Mouse (Mus musculus) ES-CJ7 (cell line): Measurements from ENCODE around the gene Tspan4.
A peak's percentile ranks its signal among the peaks of the same experiment; 100 is the strongest.
"Not testable (repeated sequence)": the region's sequence is repeated elsewhere in the genome, so short reads cannot be mapped to it uniquely, and the experiment has no call there.

Source experiments
- DNase-seq: peaks from one replicate; pipeline ENCODE4 v3.0.0; 2011; ENCODE audit warnings: low read depth, low spot score

Tspan4 gene

DNA sequence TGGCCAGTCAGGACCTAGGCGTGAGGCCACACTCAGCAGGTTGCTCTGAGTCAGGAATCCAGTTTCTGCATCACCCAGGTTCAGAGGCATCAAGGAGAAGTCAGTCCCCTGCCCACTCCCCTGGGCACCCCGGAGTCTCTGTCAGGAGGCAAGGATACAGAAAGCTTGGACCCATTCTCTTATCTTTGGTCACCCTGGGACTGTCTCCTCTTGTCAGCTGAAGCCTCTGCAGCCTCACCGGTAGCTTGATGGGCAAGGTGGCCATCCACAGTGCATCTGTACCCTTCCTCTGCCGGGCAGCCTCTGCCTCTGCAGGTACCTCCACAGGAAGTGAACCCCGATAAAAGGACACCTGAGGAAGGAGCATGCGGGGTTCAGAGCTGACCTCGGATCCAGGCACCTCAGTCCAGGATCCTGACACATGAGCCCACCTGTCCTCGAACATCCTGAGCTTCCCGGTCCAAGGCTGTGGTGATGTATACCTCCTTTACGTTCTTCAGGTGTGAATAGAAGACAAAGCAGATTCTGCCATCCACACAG is 35.8 kb upstream of the Tspan4 start:
- no peak for DNase-seq

GRCm38 (mm10) chr7:141439811-141440210 is 35.2 kb upstream of the Tspan4 start:
- no peak for DNase-seq

DNA sequence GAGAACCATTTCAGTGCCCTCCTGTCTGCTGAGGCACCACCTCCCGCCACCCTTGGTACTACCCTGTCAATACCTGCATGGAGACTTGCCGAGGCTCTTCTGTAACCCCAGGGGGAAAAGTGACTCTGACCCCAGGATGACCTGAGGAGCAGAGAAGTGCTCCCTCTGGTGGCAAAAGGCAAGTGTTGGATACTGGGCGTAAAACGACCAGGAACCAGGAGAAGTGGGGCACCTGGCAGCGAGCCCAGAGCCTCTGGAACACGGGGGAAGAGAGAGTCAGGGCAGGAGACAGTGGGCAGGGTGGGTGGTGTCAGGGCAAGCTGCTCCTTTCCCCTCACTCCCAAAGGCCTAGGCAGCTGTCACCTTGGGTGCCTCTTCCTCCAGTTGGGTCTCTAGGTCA is 34.4 kb upstream of the Tspan4 start:
- peak; percentile 89 for DNase-seq

- DNase-seq = no peak
Measured at GRCm38 (mm10) chr7:141441460-141441859, 33.6 kb upstream of the Tspan4 start.

- no peak for DNase-seq
Measured at GRCm38 (mm10) chr7:141442199-141442598, 32.8 kb upstream of the Tspan4 start.

GRCm38 (mm10) chr7:141443081-141443821 is 31.8 kb upstream of the Tspan4 start:
- DNase-seq = peak; percentile 78

DNA sequence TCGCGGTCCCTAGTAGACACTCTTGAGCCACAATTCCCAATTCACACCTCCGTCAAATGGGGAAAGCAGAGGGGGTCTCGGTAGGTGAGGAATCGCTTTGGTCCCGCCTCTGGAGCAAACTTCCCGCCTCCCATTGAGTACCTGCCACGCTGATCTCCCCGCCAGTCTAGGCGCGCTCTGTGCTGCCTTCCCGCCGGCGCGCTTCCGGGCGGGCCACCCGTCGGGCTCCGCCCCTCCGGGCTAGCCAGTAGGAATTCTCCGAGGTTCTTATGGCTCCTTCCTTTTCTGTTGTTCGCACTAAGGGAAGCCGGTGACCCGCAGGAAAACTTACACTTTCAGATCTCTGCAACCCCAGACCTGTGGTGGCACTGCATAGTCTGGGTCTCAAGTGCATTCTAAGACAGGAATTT is 31.2 kb upstream of the Tspan4 start, which contains the start of gene Pidd1:
Gene Pidd1, minus strand, starts transcription at position 198 of the 410 bp plus-strand sequence.
- peak; percentile 77 for DNase-seq

DNA sequence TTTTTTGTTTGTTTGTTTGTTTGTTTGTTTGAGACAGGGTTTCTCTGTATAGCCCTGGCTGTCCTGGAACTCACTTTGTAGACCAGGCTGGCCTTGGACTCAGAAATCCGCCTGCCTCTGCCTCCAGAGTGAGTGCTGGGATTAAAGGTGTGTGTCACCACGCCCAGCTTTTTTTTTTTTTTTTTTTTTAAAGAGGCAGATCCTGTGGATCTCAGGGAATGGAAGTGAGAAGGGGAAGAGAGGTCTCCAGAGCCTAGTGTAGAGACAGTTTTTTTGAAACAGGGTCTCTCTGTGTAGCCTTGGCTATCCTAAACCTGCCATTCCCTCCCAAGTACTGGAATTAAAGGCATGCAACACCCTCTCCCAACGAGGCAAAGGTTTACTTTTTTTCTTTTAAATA is 28.7 kb upstream of the Tspan4 start:
- DNase-seq = not testable (repeated sequence)

- peak; percentile 98 for DNase-seq
Measured at GRCm38 (mm10) chr7:141447110-141447991, 27.7 kb upstream of the Tspan4 start, which contains the start of gene Rplp2. Rplp2 (plus strand) TSS chr7:141447370.

- no peak for DNase-seq
Measured at GRCm38 (mm10) chr7:141451928-141452327, 23.1 kb upstream of the Tspan4 start.

DNA sequence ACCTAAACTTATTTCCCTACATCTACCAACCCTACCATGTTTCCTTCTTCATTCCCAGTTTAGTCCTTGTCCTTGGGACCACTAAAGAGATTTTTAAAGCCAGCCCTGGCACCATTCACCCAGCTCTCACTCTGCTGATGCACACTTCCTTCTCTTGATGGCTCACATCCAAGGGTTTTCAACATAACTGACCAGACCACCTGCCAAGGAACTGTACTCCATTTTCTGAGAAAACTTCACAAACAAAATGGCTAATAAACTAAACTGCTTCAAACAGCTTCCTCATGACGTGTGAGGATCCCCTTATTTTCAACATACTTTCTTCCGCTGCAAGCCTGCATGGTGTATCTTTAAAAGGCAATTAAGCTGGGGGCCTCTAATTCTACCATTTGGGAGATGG is 21.4 kb upstream of the Tspan4 start:
- DNase-seq = no peak

- peak; percentile 94 for DNase-seq
Measured at GRCm38 (mm10) chr7:141454967-141455551, 20.0 kb upstream of the Tspan4 start, which contains the start of gene Pnpla2. Pnpla2 (plus strand) TSS chr7:141455198.

DNA sequence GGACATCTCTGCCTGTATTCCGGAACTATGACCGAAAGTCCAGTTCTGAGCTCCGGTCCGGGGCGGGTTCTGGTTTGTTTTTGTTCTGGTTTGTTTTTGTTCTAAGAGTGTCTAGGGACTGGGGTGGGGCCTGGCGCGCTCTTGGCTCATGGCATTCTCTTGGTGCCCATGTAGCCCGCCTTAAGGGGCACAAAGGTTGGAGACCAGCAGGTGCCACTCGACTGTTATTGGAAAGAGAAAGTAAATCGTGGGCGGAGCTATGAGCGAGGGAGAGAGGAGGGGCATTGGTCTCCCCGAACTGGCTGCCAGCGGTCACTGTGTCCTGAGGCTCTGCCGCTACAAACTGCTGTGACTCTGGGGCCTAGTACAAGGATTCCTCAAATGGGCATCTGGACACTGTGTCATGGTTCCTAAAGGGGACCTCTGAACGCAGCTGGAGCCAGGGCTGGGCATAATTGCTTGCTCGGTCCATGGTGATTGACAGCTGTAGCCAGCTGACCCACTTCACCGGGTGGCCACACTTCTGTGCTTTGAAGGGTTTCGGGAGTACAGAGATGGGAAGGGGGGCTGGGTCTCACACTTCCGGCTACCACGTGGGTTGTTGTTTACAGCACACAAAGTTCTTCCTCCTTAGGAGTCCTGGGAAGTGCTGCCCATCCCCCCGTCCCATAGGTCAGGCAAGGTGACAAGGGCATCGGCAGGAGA is 19.3 kb upstream of the Tspan4 start:
- peak; percentile 71 for DNase-seq

- no peak for DNase-seq
Measured at GRCm38 (mm10) chr7:141456739-141457138, 18.3 kb upstream of the Tspan4 start.

GRCm38 (mm10) chr7:141457236-141457635 is 17.8 kb upstream of the Tspan4 start:
- DNase-seq = no peak

DNA sequence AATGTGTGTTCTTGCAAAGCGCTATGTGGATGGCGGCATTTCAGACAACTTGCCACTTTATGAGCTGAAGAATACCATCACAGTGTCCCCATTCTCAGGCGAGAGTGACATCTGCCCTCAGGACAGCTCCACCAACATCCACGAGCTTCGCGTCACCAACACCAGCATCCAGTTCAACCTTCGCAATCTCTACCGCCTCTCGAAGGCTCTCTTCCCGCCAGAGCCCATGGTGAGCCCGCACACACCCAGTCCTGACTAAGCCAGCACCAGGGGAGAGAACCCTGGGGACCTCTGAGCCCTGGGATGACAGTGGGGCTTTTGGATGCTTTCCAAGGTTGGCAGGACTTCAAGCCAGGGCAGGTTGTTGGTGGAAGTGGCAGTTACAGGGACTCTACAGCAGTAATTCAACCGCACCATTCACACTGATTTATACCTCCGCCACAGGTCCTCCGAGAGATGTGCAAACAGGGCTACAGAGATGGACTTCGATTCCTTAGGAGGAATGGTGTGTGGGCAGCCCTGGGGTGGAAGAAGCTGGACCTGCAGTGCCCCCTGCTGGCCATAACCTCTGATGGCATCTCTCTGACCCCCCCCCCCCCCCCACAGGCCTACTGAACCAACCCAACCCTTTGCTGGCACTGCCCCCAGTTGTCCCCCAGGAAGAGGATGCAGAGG is 16.9 kb upstream of the Tspan4 start:
- DNase-seq = no peak

DNA sequence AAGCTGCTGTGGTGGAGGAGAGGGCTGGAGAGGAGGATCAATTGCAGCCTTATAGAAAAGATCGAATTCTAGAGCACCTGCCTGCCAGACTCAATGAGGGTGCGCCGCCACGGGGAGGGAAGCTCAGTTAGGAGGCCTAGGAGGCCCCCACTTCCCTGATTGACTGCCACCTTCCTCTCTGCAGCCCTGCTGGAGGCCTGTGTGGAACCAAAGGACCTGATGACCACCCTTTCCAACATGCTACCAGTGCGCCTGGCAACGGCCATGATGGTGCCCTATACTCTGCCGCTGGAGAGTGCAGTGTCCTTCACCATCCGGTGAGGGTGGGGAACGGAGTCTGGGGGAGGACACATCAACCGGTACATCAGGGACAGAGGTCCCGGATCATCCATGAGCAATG is 16.4 kb upstream of the Tspan4 start:
- no peak for DNase-seq

GRCm38 (mm10) chr7:141459301-141459711 is 15.7 kb upstream of the Tspan4 start:
- DNase-seq = no peak

DNA sequence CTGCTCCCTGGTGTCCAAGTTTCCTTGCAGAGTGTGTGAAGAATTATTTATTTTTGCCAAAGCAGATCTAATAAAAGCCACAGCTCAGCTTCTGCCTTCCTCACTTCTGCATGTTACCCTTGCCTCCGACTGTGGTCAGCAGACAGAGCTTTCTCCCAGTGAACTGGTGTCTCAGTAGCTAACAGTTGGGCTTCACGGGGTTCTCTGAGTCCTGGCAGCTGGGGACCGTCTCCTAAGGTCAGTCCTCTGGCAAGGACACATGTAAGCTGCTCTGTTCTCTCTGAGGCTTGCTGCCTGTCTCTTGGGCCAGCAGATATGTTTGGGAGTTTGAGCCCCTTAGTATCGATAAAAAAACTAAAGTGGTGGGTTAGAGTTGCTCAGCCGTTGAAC is 15.0 kb upstream of the Tspan4 start:
- DNase-seq = no peak

DNA sequence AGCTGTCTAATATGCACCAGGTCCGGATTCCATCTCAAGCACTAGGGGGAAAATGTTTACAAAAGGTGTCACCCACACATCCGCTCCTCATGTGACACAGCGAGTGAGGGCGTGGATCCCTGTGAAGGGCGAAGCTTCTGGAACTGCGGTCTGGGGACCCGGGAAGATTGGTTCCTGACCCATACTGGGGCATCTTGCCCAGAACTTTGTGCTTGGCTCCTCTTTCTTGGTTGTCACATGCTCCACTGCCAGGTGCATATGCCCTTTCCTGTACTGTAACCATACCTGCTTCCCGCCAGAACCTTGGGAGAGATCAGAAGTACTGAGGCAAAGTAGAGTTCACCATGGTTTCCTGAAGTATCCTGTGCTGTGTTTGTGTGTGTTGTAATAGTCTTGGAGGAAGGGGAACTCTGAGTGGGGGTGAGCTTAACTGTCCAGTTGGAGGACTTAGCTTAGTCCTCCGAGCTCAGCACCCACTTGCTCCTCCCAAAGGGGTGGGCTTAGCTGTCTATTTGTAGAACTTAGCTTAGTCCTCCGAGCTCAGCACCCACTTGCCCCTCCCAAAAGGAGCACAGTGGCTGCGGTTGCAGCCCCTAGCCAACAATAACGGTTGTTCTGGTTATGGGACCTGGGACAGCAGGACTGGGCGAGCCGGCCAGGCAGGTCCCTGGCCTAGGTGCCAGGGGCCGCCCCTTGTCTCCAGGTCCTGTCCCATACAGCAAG is 14.5 kb upstream of the Tspan4 start, which contains the start of gene Cracr2b:
Gene Cracr2b, plus strand, starts transcription at position 704 of the 723 bp plus-strand sequence.
- no peak for DNase-seq
